Mouse (Mus musculus): Measurements from ENCODE around the gene Gm17542.
"Not testable (repeated sequence)": the region's sequence is repeated elsewhere in the genome, so short reads cannot be mapped to it uniquely, and the experiment has no call there.

The Gm17542 gene

DNA sequence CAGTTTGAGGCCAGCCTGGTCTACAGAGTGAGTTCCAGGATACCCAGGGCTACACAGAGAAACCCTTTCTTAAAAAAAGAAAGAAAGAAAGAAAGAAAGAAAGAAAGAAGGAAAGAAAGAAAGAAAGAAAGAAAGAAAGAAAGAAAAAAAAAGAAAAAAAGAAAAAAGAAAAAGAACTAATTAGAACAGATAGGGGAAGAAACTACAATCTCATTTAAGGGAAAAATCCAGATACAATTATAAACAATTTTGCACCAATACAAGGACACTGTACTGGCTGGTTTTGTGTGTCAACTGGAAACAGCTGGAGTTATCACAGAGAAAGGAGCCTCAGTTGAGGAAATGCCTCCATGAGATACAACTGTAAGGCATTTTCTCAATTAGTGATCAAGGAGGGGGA lies at the start of gene Gm17542:
Gm17542 (minus strand) TSS at position 101 of the 400 bp plus-strand sequence.
- not testable (repeated sequence) for DNase-seq (ENCODE audit: low spot score in 2 of 2)

GRCm38 (mm10) chr10:58739779-58740178 lies 21.8 kb upstream of the Gm17542 start:
- DNase-seq (ENCODE audit: low spot score in 2 of 2): no peak

- no peak for DNase-seq (ENCODE audit: low spot score in 2 of 2)
Observed at GRCm38 (mm10) chr10:58738152-58738551, 20.1 kb upstream of the Gm17542 start.

GRCm38 (mm10) chr10:58714789-58715148 lies 3.2 kb downstream of the Gm17542 start:
- no peak for DNase-seq (ENCODE audit: low spot score in 2 of 2)

DNA sequence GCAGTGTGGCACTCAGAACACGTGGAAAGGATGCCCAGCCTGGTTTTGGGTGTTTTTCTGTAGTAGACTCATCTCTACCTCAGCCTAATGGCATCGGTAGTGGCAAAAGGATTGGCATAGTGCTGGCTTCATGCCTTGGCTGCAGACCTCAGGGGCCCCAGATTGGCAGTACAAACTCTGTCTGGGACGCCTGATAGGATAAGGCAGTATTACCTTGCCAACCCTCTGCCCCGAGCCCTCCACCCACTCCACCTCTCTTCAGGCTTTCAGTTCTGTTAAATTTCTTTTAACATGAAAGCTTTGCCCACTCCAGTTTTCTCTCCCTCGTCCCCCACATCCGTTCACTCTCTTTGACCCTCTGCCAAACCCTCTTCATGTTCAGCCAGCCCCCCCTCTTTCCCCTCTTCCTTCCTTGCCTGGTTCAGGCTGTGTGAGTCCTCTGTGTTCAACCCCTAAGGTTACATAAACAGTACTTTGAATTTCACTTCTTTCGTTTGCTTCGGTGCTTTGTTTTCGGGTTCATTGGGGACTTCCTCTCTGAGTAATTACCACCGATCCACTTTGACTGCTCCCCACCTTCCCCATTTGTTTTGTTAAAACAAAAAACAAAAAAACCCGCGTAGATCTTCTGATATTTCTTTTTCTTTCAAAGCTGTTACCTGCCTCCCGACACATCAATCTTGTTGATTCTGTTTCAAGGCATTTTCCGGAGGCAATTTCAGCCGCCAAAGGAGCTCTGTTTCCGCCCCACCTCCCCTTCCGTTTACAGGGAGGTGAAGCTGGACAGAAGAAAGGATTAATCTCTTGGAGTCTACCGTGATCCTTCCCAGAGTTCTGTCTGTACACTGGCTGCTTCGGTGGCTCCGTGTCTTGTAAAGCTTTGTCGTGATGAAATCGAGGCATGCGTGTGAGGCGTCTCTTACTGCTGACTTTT lies 3.9 kb downstream of the Gm17542 start:
- no peak for DNase-seq (ENCODE audit: low spot score in 2 of 2)

DNA sequence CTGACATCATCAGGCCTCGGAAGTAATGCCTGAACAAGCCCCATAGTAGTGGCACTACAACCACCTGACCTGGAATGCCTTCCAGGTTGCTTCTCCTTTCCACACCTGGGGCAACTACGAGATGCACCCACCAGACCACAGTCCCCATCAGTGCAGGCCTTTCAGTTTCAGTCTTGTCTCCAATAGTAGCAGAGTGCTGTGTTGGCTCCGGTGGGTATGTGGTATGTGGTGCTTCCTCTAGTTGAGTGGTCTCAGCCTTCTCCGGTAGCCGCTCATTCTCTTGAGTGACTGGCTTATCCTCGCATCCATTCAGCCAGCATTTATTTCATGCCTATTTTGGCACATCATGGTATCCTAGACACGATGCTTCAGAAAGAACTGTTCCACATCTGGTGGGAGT lies 4.8 kb downstream of the Gm17542 start:
- DNase-seq (ENCODE audit: low spot score in 2 of 2): no peak

DNA sequence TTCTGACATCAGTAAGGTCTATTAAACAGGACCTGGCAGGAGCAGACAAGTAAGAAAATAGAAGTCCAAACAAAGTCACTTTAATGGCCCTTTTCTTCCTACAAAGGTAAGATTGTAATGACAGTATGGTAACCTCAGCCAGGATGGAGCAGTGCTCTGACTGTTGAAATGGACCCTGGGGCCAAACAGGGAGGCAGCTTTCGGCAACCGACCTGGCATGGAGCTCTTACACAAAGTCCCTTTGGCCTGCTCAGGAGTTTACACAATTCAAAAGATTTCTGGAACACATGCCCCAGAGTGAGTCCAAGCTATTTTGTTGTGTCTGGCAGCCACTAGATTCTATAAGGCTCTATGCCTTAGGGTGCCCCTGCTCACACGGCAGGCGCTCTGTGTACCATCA lies 9.0 kb downstream of the Gm17542 start:
- DNase-seq (ENCODE audit: low spot score in 2 of 2): no peak

DNA sequence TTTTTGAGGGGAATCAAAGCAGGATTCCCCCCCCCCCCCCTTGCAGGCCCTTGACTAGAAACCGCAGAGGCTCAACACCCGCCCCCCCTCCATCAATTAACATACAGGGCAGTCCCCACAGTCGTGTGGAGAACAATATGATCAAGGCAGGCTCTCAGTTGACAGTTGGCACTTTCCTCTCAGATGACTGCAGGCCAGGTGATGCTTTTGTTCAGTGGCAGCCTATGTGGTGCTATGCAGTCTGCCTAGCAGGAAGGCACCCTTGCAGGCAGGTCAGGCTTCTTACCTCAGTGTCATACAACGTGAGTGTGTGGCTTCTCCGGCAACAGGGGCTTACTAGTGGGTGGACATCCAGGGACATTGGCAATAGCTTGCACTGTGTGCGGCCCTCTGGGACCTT lies 17.4 kb downstream of the Gm17542 start:
- DNase-seq (ENCODE audit: low spot score in 2 of 2): no peak

GRCm38 (mm10) chr10:58700160-58700559 lies 17.9 kb downstream of the Gm17542 start:
- DNase-seq (ENCODE audit: low spot score in 2 of 2): no peak

- DNase-seq (ENCODE audit: low spot score in 2 of 2): no peak
Observed at GRCm38 (mm10) chr10:58698955-58699354, 19.1 kb downstream of the Gm17542 start.

GRCm38 (mm10) chr10:58691051-58691450 lies 27.0 kb downstream of the Gm17542 start:
- no peak for DNase-seq (ENCODE audit: low spot score in 2 of 2)

GRCm38 (mm10) chr10:58679298-58679697 lies 38.7 kb downstream of the Gm17542 start:
- DNase-seq (ENCODE audit: low spot score in 2 of 2): no peak

DNA sequence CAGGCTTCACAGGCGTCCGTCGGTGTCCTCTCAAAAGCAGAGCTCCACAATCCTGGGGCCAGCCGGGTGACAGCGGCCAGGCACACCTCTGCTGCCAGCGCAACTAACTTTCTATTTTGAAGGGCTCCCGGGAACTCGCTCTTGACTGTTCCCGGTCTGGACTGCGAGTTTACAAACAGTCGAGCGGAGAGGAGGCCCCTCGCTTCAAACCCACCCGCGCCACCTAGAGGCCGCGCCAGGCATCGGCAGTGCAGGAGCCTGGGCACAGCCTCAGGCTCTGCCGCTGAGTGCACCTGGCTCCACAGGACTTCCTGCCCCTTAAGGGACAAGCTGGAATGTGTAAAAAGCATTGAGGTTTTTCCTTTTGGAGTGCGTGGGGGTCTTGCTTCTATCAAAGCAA lies 42.5 kb downstream of the Gm17542 start, which contains the start of gene Edar:
Edar (minus strand) TSS at position 122 of the 400 bp plus-strand sequence.
- DNase-seq (ENCODE audit: low spot score in 2 of 2): peak; percentile 71 to 72

DNA sequence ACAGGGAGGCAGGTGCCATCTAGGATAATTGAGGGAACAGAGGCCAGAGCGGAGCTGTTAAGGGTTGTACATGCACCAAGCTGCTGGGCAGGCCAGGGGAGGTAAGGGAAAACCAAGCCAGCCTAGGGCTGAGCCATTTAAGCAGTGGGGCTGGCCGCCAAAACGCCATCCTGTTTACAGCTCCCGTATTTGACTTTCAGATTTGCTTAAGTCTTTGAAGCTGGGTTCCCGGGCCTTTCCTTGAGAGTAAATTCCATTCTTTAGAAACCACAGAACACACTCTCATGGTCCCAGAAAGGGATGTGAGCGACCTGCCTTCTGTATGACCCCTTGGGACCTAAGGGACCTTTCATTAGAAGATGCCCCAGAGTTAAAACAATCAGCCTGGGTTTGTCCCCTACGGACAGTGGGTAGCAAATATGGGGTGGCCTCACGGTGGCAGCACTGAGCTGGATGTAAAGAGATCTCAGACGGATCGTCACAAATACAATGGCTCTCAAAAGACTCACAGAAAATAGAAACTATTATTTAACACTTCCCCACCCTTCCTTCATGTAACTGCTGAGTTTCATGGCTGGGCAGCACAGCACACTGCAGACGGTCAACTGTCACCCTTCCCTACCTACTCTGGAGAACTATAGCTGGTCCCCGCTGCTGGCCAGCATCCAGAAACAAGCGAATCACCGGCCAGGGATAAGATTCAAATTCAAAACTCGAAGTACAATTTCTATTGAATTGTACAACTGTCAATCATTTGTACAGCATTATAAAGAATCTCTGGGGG lies 44.5 kb downstream of the Gm17542 start:
- DNase-seq (ENCODE audit: low spot score in 2 of 2): peak; percentile 88 to 89

DNA sequence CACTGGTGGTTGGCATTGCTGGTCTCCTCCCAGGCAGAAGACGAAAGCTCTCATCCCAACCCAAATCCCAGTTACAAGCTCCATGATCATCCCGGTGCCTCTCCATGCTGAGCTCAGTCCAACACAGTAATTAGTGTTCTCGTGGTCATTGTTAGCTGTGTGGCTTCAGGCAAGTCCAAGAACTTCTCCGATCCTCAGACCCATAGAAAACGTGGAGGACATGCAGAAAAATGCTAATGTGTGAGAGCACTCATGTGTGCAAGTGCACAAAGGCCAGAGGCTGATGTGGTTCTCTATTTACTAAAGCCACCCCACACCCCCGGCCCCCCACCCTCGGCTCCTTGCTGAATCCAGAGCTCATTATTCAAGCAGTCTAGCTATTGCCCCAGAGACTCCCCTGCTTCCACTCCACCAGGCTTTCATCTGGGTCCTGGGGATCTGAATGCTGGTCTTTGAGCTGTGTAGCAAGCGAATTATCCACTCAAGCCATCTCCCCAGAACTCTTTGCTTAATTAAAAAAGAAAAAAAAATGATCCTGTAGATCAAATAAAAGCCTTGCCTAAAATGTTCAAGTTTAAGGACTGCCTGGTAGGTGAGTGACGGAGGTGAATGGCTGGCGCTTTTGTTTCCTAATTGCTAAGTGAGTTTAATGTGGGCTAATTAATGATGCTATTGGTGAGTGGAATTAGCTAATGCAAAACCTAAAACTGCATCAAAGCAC lies 45.3 kb downstream of the Gm17542 start:
- no peak for DNase-seq (ENCODE audit: low spot score in 2 of 2)

DNA sequence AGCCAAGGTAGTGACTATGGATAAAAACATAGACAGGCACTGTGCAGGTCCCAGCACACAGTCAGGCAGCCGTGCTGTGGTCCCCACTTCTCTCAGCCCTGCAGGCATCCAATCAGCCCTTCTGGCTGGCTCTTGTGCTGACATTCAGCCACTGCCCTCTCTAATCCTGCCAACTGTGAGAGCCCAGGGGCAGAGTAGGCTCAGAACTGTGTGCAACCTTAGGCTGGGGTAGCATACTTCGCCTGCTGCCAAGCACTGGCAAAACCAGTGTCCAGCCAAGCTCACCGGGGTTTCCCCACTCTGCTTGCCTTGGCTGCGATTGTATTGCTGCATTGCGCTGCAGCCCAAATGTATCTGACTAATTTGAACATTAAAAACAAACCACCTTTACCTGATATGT lies 54.1 kb downstream of the Gm17542 start:
- no peak for DNase-seq (ENCODE audit: low spot score in 2 of 2)

Data from right cerebral cortex, adult 2 months (tissue).